Mouse (Mus musculus) bone marrow macrophage, adult 2 months (primary cell): ENCODE data around the gene Il5ra.

Experiments used
- CTCF ChIP-seq: IDR thresholded peaks from 2 replicates; pipeline ENCODE4 v1.5.1; 2012; ENCODE audit warnings: low read depth, mild to moderate bottlenecking, low read length, moderate library complexity
- POLR2A ChIP-seq: IDR thresholded peaks from 2 replicates; pipeline ENCODE4 v1.6.1; 2012; ENCODE audit warnings: mild to moderate bottlenecking, low read depth, low read length, borderline replicate concordance

DNA sequence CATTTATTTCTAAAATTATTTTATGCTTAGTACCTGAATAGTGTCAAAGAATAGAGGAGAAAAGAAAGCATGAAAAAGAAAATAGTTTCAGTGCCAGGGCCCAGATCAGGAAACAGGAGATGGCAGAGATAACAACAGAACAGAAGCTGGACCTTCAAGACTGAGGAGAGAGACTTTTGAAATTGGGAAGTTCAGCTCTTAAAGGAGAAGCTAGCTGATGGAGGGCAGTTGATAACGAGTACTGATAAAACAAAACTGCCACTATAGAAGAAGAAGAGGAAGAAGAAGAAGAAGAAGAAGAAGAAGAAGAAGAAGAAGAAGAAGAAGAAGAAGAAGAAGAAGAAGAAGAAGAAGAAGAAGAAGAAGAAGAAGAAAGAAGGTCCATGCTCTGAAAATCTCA lies 21.1 kb downstream of the Il5ra start:
- TF ChIP-seq POLR2A (no peak), CTCF (no peak)
